Mouse (Mus musculus) adrenal gland, postnatal 36 days (tissue): Measurements from ENCODE around the gene Thada. TPM values are rescaled to one million over a fixed set of nuclear protein-coding genes. Genes with fewer than 3 reads are reported as not detected.
A peak's percentile ranks its signal among the peaks of the same experiment; 100 is the strongest.

Experiments
- DNase-seq, 2 experiments: peaks; one replicate each; pipeline ENCODE4 v3.0.0; 2021; ENCODE audit warnings: mixed read lengths in 1 of 2
- long read RNA-seq, 2 experiments: library from polyadenylated mRNA; stranded (forward); transcript quantifications; one replicate each; pipeline ENCODE4 v2.0.0; 2021; ENCODE audit warnings: borderline sequencing depth in 2 of 2
- total RNA-seq, 2 experiments: library from RNA; stranded (reverse); gene quantifications; 2 replicates each; pipeline ENCODE4 v1.2.3; 2021

Thada gene
- 10 to 100 TPM; 15.6 to 20.3 TPM for total RNA-seq
- long read RNA-seq, experiment 1, partial matches to known transcripts = 2 of 4 reads
- long read RNA-seq, experiment 1, other reads (novel, unspliced or antisense) = 2 of 4 reads
- long read RNA-seq, experiment 2, partial matches to known transcripts = 2 of 4 reads
- long read RNA-seq, experiment 2, other reads (novel, unspliced or antisense) = 2 of 4 reads

GRCm38 (mm10) chr17:84465753-84466608 is at the start of gene Thada:
Gene Thada (minus strand): TSS chr17:84466205.
- DNase-seq = peak; percentile 95 to 96

- DNase-seq = peak; percentile 2 to 13
Measured at GRCm38 (mm10) chr17:84512516-84513085, 46.6 kb upstream of the Thada start.

GRCm38 (mm10) chr17:84511682-84512515 is 45.9 kb upstream of the Thada start, which contains the start of gene Plekhh2:
Gene Plekhh2 (plus strand): TSS chr17:84511895.
- DNase-seq = peak; percentile 89 to 91

GRCm38 (mm10) chr17:84510961-84511639 is 45.1 kb upstream of the Thada start:
- no peak for DNase-seq

- DNase-seq = peak; percentile 49 to 59
Measured at GRCm38 (mm10) chr17:84510355-84510754, 44.4 kb upstream of the Thada start.

GRCm38 (mm10) chr17:84509176-84509575 is 43.2 kb upstream of the Thada start:
- no peak for DNase-seq

- no peak for DNase-seq
Measured at GRCm38 (mm10) chr17:84508736-84509135, 42.7 kb upstream of the Thada start.

GRCm38 (mm10) chr17:84505922-84506321 is 39.9 kb upstream of the Thada start:
- no peak for DNase-seq

- no peak for DNase-seq
Measured at GRCm38 (mm10) chr17:84502341-84502740, 36.3 kb upstream of the Thada start.

GRCm38 (mm10) chr17:84498639-84499038 is 32.6 kb upstream of the Thada start:
- peak; percentile 36 to 43 for DNase-seq

GRCm38 (mm10) chr17:84497972-84498604 is 32.1 kb upstream of the Thada start:
- DNase-seq = no peak

- no peak for DNase-seq
Measured at GRCm38 (mm10) chr17:84497559-84497958, 31.6 kb upstream of the Thada start.

- no peak for DNase-seq
Measured at GRCm38 (mm10) chr17:84497026-84497425, 31.0 kb upstream of the Thada start.

GRCm38 (mm10) chr17:84492255-84492880 is 26.4 kb upstream of the Thada start:
- DNase-seq = no peak

GRCm38 (mm10) chr17:84487415-84487814 is 21.4 kb upstream of the Thada start:
- DNase-seq = no peak

- DNase-seq = no peak
Measured at GRCm38 (mm10) chr17:84483673-84484320, 17.8 kb upstream of the Thada start.

GRCm38 (mm10) chr17:84482831-84483230 is 16.8 kb upstream of the Thada start:
- DNase-seq = no peak

- DNase-seq = peak; percentile 51 to 59
Measured at GRCm38 (mm10) chr17:84480464-84481355, 14.7 kb upstream of the Thada start.

GRCm38 (mm10) chr17:84478276-84478675 is 12.3 kb upstream of the Thada start:
- DNase-seq = no peak
